ENCODE assay signal across 21 mouse cellular contexts in genomic region chr7:133799928-133800327, GRCm38 (mm10). TPM values are rescaled to one million over a fixed set of nuclear protein-coding genes. Genes with fewer than 3 reads are reported as not detected.
"Had no signal": no experiment of that assay in that cellular context is flagged by ENCODE, and none has a peak within 500 bp of the region (broad histone marks: within the 10 kb centered on the region; RNA-seq: fewer than 3 reads in every experiment).

No protein-coding gene starts in this region.

- H3K4me1 ChIP-seq: megakaryocyte, embryonic 14.5 days; neural tube, embryonic 15.5 days had no signal

- H3K9me3 ChIP-seq: megakaryocyte, embryonic 14.5 days; midbrain, embryonic 13.5 days; neural tube, embryonic 13.5 days; neural tube, embryonic 15.5 days had no signal

- H3K27me3 ChIP-seq: midbrain, embryonic 13.5 days; neural tube, embryonic 15.5 days had no signal

- H3K4me3 ChIP-seq: megakaryocyte, embryonic 14.5 days; midbrain, embryonic 13.5 days; myocyte; neural tube, embryonic 13.5 days; neural tube, embryonic 15.5 days had no signal

- DNase-seq: lung, adult 18-20 months; lung, embryonic 14.5 days; lung, postnatal 14 days; lung, postnatal 36 days; retina, postnatal 1 day; right cerebral cortex, adult 18-20 months; right cerebral cortex, postnatal 25 days; right cerebral cortex, postnatal 4 days; spleen, adult 18-20 months; thymus, adult 18-20 months; thymus, postnatal 14 days; thymus, postnatal 36 days had no signal

- ATAC-seq: midbrain, embryonic 13.5 days; midbrain, embryonic 16.5 days had no signal

- H3K9ac ChIP-seq: lung, embryonic 14.5 days; midbrain, embryonic 13.5 days; neural tube, embryonic 13.5 days; neural tube, embryonic 15.5 days had no signal

- H3K36me3 ChIP-seq: midbrain, embryonic 13.5 days; neural tube, embryonic 13.5 days; neural tube, embryonic 15.5 days had no signal

- H3K4me2 ChIP-seq: lung, embryonic 14.5 days; midbrain, embryonic 11.5 days; midbrain, embryonic 13.5 days; neural tube, embryonic 13.5 days; neural tube, embryonic 15.5 days had no signal

- H3K27ac ChIP-seq: macrophage; midbrain, embryonic 13.5 days; neural tube, embryonic 13.5 days; neural tube, embryonic 15.5 days had no signal

RNA-seq across cellular contexts. Expression of gene Fank1, which starts 23.3 kb away (rescaled TPM):
- polyA plus RNA-seq: liver, embryonic 16.5 days; macrophage had no signal
